Mouse (Mus musculus) cerebellum, postnatal 10 days (tissue): Measurements from ENCODE around the gene Tead2.
"Not testable (repeated sequence)": the region's sequence is repeated elsewhere in the genome, so short reads cannot be mapped to it uniquely, and the experiment has no call there.

ENCODE experiments used
- DNase-seq, 2 experiments: peaks; one replicate each; pipeline ENCODE4 v3.0.0; 2021; ENCODE audit warnings: mixed read lengths in 2 of 2

Tead2 gene

DNA sequence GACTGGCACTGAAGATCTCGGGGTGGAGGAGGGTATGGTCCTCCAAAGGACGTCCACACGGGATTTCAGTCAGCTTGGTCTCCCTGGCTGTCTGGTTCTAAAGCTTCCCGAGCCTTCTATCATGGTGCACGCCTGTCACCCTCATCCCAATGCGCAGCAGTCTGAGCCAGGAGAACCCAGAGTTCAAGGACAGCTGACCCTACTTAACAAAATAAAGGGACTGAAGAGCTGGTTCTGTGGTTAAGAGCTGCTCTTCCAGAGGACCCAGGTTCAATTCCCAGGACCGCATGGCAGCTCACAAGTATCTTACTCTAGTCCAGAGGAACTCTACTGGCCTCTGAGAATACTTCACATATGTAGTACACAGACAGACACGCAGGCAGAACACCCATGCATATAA lies 13.5 kb downstream of the Tead2 start:
- no peak for DNase-seq

DNA sequence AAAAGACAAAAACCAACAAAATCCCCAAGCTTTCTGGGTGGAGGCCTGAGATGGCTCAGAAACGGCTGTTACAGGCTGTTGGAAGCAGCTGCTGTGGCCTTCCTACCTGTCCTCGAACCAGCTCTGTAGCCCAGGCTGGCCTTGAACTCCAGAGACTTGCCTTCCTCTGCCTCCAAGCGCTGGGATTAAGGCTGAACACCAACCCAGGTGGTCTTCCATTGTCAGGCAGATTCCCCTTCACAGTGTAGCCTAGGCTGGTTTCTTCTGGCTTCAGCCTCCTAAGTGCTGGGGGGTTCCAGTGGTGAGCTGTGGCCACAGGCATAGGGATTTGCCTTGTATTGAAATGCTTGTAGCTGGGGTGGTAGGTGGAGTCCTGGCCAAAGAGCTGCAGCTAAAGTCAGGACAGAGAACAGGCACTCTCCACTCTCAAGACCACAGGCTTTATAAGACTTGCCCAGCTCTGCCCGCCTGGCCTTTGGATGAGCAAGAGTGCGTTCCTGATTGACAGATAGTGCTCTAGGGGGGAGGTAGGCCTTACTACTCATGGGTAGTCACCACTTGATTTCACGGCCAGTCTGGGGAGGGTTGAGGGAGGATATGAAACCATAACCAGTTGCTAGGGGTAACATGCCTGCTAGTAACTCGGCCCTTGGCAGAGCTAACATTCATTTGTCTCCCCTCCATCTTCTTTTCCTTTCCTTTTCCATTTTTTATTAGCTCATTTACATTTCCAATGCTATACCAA lies 14.1 kb downstream of the Tead2 start:
- no peak for DNase-seq

DNA sequence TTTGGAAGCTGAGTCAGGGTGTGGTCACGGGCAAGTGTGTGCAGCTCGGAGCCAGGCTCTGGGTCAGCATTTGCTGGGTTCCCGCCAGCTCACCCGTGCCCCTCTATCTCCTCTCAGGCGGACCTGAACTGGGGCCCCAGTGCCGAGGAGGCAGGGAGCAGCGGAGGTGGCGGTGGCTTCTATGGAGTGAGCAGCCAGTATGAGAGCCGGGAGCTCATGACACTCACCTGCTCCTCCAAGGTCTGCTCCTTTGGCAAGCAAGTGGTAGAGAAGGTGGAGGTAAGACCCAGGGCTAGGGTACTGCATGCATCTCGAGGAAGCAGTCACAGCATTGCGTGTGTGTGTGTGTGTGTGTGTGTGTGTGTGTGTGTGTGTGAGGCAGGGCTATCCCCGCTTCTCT lies 15.6 kb downstream of the Tead2 start:
- no peak for DNase-seq

DNA sequence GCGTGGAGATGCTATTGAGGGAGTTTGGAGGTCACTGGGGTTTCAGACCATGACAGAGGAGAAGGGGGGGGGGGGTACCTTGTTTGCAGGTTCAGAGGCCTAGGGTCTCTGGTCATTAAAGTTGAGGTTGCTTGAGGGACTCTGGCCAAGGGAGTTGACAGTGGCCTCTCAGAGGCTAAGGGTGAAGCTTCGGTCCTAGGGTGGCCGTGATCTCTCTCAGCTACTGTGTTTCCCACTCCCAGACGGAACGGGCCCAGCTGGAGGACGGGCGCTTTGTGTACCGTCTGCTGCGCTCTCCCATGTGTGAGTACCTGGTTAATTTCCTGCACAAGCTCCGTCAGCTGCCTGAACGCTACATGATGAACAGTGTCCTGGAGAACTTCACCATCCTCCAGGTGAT lies 16.4 kb downstream of the Tead2 start:
- no peak for DNase-seq

DNA sequence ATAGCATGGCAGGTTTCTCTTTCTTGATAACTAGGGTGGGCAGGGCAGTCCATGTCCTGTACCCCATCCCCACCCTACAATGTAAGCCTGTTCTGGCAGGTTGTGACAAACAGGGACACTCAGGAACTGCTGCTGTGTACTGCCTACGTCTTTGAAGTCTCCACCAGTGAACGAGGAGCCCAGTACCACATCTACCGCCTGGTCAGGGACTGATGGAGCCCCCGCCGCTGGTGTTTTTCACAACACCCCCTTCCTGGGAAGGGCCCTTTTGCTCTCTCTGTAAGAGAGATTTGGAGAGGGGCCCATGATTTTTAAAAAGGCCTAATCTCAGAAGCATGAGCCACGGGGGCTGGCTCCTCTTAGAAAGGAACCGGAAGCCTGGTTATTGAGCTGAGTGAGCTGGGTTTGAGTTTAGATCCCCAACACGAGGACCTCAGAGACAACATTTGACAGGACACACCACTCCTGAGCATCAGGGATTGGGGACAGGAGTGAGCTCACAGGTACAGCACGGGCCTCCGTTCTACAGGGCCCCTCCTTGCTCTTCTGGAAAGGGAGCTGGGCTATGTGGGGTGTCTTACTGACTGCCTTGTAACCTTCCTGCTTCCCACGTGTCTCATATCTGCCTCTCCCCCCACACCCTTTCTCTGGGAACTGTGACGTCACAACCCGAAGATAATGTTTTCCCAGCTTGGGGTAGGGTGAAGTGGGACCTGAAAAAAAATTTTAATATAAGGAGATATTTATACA lies 17.3 kb downstream of the Tead2 start:
- peak in 1 of 2 experiments; percentile 33 for DNase-seq

DNA sequence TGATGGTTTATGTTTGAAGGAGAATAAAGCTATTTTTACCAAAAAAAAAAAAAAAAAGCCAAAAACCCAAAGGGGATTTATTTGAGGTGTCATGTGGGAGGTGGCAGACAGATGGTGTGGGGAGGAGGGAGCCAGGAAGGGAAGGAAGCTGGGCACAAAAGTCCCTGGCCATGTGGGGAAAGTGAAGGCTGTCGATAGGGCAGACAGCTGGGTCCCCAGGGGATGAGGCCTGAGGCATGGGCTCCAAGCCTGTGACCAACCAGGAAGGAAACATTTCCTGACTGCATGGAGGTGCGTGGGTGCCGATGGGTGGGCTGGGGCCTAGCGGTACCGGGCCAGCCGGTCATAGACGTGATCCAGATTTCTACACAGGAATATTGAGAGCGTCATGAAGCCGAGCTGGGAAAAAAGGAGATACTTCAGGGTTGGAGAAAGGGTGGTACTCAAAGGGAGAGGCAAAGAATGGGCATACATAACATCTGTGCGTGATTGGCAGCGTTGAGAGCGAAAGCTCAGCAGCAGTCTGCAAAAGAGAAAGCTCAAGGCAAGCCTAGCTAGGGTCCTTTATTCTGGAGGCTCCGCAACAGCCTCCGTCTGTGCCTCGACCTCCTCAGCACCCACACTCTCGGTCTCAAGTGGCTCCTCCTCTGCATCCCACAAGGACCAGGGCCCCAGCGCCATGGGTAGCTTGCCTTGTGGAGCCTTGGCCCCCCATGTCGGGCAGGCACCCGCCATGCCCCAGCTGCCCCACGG lies 18.2 kb downstream of the Tead2 start:
- peak; percentile 81 to 85 for DNase-seq

- peak in 1 of 2 experiments; percentile 34 for DNase-seq
These were observed 18.8 kb downstream of the Tead2 start for GRCm38 (mm10) chr7:45234333-45234841.

DNA sequence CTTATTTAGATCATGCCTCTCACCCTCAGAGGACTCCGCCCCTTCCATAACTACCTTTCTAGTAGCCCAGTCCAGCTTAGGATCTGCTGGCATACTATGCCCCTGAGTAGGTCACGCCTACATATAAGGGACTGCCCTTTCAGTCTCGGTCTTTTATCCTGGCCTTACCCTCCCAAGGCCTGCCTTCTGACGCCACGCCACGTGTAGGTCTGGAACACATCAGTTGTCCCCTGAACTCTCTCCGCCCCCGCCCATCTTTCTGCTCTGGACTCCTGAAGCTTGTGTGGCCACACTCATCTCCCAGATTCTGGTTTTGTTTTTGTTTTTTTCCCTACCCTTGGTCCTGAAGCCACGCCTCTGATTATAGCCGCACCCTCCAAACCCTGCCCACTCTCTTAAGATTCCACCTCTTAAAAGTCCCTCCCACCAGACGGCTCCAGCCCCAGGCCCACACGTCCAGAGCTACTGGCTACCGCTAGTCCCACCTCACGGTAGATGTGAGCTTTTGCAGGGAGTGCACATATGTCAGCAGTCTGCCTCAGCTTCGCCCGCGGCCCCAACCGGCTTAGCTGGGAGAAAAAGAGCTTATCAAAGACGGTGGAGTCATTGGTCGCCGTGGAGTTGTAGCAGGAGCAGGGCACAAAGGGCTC lies 19.5 kb downstream of the Tead2 start:
- DNase-seq, result peak; percentile 62 to 66

- no peak for DNase-seq
These were observed 20.2 kb downstream of the Tead2 start for GRCm38 (mm10) chr7:45235656-45236180.

DNA sequence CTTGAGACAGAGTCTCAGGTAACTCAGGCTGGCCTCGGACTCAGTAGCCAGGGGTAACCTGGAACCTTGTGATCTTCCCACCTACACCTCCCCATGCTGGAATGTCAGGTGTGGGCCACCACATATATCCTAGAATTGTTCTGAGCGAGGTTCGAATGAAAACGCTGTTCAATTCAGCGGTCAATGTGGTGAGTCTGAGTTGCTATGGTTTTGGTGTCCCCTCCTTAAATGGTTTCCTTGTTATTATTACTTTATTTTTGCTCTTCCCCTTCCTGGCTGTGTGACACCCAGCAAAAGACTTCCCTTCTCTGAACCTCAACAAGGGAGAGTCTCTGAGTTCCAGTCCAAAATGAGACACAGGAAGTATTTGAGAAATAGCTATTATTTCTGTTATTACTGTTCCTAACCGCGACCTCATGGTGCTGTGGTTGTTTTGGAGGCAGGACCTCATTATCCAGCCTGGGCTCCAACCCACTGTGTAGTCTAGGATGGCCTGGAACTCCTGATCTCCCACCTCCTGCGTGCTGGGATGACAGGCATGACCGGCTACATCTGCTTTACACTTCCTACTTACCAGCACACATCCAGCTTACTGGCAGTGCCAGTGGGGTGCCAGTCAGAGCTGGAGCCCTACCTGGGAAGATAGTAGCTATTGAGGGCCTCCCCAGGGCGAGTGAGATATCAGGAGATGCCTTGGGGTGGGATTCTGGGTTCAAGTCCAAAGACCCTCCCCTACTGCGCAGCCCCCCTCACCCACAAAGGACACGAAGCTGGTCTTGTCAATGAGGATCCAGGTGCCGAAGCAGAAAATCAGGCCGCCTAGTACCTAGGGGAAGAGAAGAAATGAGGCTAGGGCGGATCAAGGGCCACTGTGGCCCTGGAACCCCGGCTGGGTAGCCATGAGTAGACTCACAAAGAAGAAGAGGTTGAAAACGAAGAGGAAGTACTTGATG lies 22.5 kb downstream of the Tead2 start:
- no peak for DNase-seq

GRCm38 (mm10) chr7:45238723-45239496 lies 23.4 kb downstream of the Tead2 start, which contains the start of gene Cd37:
Gene Cd37, minus strand, starts transcription at chr7:45239115.
- no peak for DNase-seq

GRCm38 (mm10) chr7:45240109-45240508 lies 24.6 kb downstream of the Tead2 start:
- DNase-seq, result no peak

DNA sequence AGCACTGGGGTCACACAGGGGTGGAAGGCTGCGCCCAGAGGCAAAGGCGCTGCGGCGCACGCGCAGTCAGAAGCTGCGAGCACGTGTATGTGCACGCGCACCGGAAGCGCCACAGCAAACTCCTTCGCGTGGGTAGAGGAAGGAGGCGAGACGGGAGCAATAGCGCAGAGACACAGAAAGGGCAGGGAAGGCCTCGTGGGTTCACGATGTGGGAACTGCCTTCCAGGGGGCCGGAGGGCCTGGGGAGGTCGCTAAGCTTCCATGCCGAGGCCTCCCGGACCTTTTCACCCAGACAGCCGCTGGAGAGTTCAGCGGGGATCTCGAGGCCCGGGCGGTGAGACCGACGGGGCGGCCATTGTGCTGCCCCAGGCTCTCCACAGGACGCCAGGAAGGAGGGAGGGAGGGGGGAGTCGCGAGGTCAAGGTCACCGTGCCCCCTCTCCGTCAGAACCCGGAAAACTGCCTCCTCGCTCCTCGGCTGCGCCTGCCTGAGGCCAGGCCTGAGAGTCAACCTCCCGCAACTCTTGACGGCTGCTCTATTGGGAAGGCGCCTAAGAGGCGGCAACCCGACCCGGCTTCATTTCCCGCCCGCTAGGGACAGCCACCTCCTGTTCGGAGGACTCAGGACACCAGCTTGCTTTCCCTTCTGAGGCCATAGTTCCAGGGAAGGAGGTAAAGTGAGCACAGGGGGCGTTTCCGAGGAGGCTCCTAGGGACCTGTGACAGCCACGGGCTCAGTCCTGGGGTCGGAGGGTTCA lies 25.3 kb downstream of the Tead2 start, which contains the start of gene Slc6a16:
TSS of gene Slc6a16 (plus strand) at position 453 of the 756 bp plus-strand sequence.
- DNase-seq, result peak; percentile 69 to 71

- no peak for DNase-seq
These were observed 25.8 kb downstream of the Tead2 start for GRCm38 (mm10) chr7:45241389-45241749.

DNA sequence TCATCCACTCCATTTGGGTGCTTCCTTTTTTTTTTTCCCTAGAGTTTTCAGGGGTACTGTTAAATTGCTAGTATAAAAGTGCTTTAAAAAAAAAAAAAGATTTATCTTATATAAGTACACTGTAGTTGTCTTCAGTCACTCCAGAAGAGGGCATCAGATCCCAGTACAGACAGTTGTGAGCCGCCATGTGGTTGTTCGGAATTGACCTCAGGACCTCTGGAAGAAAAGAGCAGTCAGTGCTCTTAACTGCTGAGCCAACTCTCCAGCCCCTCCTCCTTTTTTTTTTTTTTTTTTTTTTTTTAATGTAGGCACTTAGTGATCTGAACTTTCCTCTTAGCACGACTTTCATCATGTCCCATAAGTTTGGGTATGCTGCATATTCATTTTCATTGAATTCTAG lies 32.1 kb downstream of the Tead2 start:
- DNase-seq, result no peak

- no peak for DNase-seq
These were observed 38.3 kb downstream of the Tead2 start for GRCm38 (mm10) chr7:45253806-45254205.

DNA sequence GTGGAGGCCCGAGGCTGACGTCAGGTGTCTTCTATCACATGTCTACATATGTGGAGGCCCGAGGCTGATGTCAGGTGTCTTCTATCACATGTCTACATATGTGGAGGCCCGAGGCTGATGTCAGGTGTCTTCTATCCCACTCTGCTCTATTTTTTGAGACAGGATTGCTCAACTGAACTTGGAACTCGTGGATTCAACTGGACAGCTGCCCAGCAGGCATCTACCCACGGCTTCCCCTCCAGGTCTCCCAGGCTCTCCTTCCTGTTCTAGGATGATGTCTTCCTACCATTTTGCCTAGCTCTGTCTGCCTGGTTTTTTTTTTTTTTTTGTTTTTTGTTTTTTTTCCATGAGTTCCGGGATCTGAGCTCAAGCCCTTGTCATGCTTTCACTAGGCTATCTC lies 40.3 kb downstream of the Tead2 start:
- not testable (repeated sequence) for DNase-seq

DNA sequence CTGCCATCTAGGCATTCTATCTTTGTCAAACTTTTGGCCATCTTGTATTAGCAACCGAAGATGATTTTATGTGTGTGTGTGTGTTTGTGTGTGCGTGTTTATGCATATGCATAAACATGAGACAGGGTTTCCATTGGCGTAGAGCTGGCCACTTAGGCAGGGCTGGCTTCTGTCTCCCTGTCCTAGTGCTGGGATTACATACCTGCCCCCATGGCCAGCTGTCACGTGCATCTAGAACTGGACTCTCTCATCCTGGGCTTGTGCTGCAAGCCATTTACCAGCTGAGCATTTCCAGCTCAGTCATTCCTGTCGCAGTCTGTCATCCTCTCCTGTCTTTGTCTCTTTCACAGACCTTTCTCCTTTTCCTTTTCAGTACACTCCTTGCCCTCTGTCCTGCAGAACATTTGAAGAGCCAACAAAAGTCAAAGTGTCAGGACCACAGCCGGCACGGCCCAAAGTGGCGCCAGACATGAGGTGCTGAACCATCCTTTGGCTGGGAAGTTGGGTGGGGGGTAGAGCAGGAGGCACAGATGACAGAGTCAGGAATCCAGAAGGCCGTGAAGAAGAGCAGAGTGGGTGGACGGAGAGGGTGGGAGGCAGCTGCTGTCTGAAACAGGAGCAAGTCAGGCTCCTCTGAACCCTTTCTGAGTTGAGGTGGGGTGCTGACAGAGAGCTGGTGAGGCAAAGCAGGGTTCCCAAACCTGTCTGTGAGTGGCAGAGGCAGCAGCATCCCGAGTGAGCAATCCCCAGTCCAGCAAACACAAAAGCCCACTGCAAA lies 41.7 kb downstream of the Tead2 start:
- DNase-seq, result peak; percentile 36 to 53

GRCm38 (mm10) chr7:45259281-45259680 lies 43.7 kb downstream of the Tead2 start:
- DNase-seq, result no peak
